Mouse (Mus musculus): ENCODE results near the gene Tnfrsf14.

DNA sequence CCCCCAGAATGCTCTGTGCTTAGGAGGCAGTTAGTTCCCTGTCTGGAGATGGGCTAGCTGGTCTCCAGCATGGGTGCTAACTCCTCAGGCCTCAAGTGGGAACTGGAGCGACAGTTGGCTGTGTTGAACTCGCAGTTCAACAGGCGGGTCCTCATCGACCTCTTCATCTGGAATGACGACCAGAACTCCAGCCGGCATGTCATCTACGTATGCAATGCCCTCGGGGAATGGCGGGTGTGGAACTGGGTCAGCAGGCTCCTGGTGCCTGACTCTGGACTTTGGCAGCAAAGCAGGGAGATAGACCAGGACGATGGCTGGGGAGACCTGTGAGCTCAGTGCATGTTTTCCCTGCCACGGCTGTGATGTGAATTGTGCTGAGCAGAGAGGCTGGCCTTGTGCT lies 42.9 kb downstream of the Tnfrsf14 start:
- no peak for TF ChIP-seq GATA1 (IDR thresholded peaks at IDR 0.05; ENCODE audit: low read length)
- no peak for TF ChIP-seq TAL1 (IDR thresholded peaks at IDR 0.05; ENCODE audit: low read length)
